Comparison of ENCODE assay signal across 11 mouse cellular contexts in genomic region chr11:100608796-100609195, GRCm38 (mm10). TPM values are rescaled to one million over a fixed set of nuclear protein-coding genes. Genes with fewer than 3 reads are reported as not detected.
DNase-seq lines count a peak whose midpoint lies in the region; ATAC-seq and TF ChIP-seq lines count a peak whose summit lies in the region.
"Had no signal": no experiment of that assay in that cellular context is flagged by ENCODE, and none has a peak within 500 bp of the region (broad histone marks: within the 10 kb centered on the region; RNA-seq: fewer than 3 reads in every experiment).

No protein-coding gene starts in this region.

- intact Hi-C loops in left cerebral cortex, postnatal 25 days (cut with DNase I): no loop called here

- no peak for ATAC-seq in neural tube, embryonic 15.5 days (ENCODE audit: low FRiP score)
- ATAC-seq in granulocyte monocyte progenitor cell, adult 5-6 weeks (replicated peaks; ENCODE audit: poor library complexity, severe bottlenecking): 0 out of 2 replicates have a peak, but pooled peaks have one; percentile 17

- H3K36me3 ChIP-seq in kidney, adult 2 months (ENCODE audit: control insufficient read depth, insufficient read depth, low read length): no peaks in the 10 kb centered on the region
- H3K36me3 ChIP-seq in neural tube, embryonic 15.5 days: no peaks in the 10 kb centered on the region

- WGBS in kidney, adult 2 months: 26% methylated on average over 4 of the region's 4 CpGs
- WGBS in neural tube, embryonic 15.5 days: 80% methylated on average over 4 of the region's 4 CpGs

- no peak overlapping the region for H3K9ac ChIP-seq in neural tube, embryonic 15.5 days (replicated peaks)

- peak; percentile 36 for DNase-seq in kidney, adult 2 months
- no peak for DNase-seq in kidney, postnatal 4 days
- DNase-seq in neural tube, embryonic 10.5 days (ENCODE audit: extremely low spot score, low spot score): no peak
- DNase-seq in left cerebral cortex, postnatal 25 days (ENCODE audit: low spot score in 2 of 2): no peak
- no peak for DNase-seq in cerebellum, adult 8-10 months
- DNase-seq: cerebellum, adult 2 months; kidney, postnatal 10 days had no signal

- peaks cover 18% of the 10 kb centered on the region; the same call in 1 of the 2 replicates for H3K4me1 ChIP-seq in kidney, adult 2 months (ENCODE audit: control insufficient read depth, insufficient read depth, low read length)
- peaks cover 54% of the 10 kb centered on the region for H3K4me1 ChIP-seq in neural tube, embryonic 15.5 days

- no peak overlapping the region for H3K4me2 ChIP-seq in neural tube, embryonic 15.5 days

- TF ChIP-seq CTCF in kidney, adult 2 months (conservative IDR thresholded peaks at IDR 0.05; ENCODE audit: insufficient read depth, insufficient read length, low read depth, low read length): no peak

- peak overlapping the region; percentile 24 for H3K27ac ChIP-seq in kidney, adult 2 months (ENCODE audit: insufficient read depth, low read depth, low read length)
- peak overlapping the region; percentile 73; the same call in 1 of the 2 replicates for H3K27ac ChIP-seq in neural tube, embryonic 15.5 days (replicated peaks)

- no peak for TF ChIP-seq POLR2A in kidney, adult 2 months (IDR thresholded peaks at IDR 0.05; ENCODE audit: low read depth, low read length)

- H3K27me3 ChIP-seq in kidney, adult 2 months (replicated peaks; ENCODE audit: control insufficient read depth, insufficient read depth, low read length): no peaks in the 10 kb centered on the region
- H3K27me3 ChIP-seq in neural tube, embryonic 15.5 days (replicated peaks): no peaks in the 10 kb centered on the region
- H3K27me3 ChIP-seq: megakaryocyte, embryonic 14.5 days had no signal

- H3K4me3 ChIP-seq in kidney, adult 2 months (ENCODE audit: insufficient read depth, low read depth, low read length): no peak overlapping the region
- no peak overlapping the region for H3K4me3 ChIP-seq in neural tube, embryonic 15.5 days (replicated peaks)
- H3K4me3 ChIP-seq: erythroblast, embryonic 14.5 days; megakaryocyte, embryonic 14.5 days had no signal

- H3K9me3 ChIP-seq in neural tube, embryonic 15.5 days (replicated peaks): no peaks in the 10 kb centered on the region
- H3K9me3 ChIP-seq: megakaryocyte, embryonic 14.5 days had no signal

RNA-seq across cellular contexts. Expression of gene Nkiras2, which starts 10.2 kb away (rescaled TPM):
- polyA plus RNA-seq in kidney, adult 2 months (2012; rRNA removed): 60.5 and 63.1 TPM in 2 replicates
- polyA plus RNA-seq in neural tube, embryonic 15.5 days (2015; fragmentation: Nextera tagmentation; extraction: Ambion mirVana): 90.1 and 96.3 TPM in 2 replicates
- total RNA-seq in granulocyte monocyte progenitor cell, adult 5-6 weeks (2014; fragmentation: Nextera tagmentation): 30.0 and 34.2 TPM in 2 replicates
- 14.2 and 16.9 TPM in 2 replicates for total RNA-seq in granulocyte monocyte progenitor cell, adult 5-6 weeks (2017)
- total RNA-seq in left cerebral cortex, postnatal 25 days (2021): 10 to 100 TPM; 13.7 to 14.7 TPM

RNA-seq across cellular contexts. Expression of gene Dnajc7, which starts 11.2 kb away (rescaled TPM):
- polyA plus RNA-seq in kidney, adult 2 months (2012; rRNA removed): 30.0 and 45.6 TPM in 2 replicates
- 287 and 298 TPM in 2 replicates for polyA plus RNA-seq in neural tube, embryonic 15.5 days (2015; fragmentation: Nextera tagmentation; extraction: Ambion mirVana)
- 80.5 and 129 TPM in 2 replicates for total RNA-seq in granulocyte monocyte progenitor cell, adult 5-6 weeks (2014; fragmentation: Nextera tagmentation)
- 90.1 and 115 TPM in 2 replicates for total RNA-seq in granulocyte monocyte progenitor cell, adult 5-6 weeks (2017)
- 100 to 1,000 TPM; 231 to 258 TPM for total RNA-seq in left cerebral cortex, postnatal 25 days (2021)

RNA-seq across cellular contexts. Expression of gene Cnp, which starts 34.1 kb away (rescaled TPM):
- 10.5 and 13.5 TPM in 2 replicates for polyA plus RNA-seq in kidney, adult 2 months (2012; rRNA removed)
- 62.0 and 74.6 TPM in 2 replicates for polyA plus RNA-seq in neural tube, embryonic 15.5 days (2015; fragmentation: Nextera tagmentation; extraction: Ambion mirVana)
- 27.9 and 31.0 TPM in 2 replicates for total RNA-seq in granulocyte monocyte progenitor cell, adult 5-6 weeks (2014; fragmentation: Nextera tagmentation)
- total RNA-seq in granulocyte monocyte progenitor cell, adult 5-6 weeks (2017): 16.2 and 20.9 TPM in 2 replicates
- 100 to 1,000 TPM; 207 to 230 TPM for total RNA-seq in left cerebral cortex, postnatal 25 days (2021)

Comparison
In these comparisons a context has a peak if more than half of its experiments do, and no peak if none do; other contexts are left out.
1. RNA of gene Cnp, which starts 34.1 kb away (total RNA-seq): 207 to 230 TPM in left cerebral cortex, postnatal 25 days; 16.2 to 31.0 TPM in granulocyte monocyte progenitor cell, adult 5-6 weeks; every median in the first group is over 4 times any median in the second.